Mouse (Mus musculus) MEL (cell line): ENCODE measurements around the gene Lmnb2.

Experiments
- CTCF ChIP-seq, 3 experiments: IDR thresholded peaks in 2 of 3; conservative IDR thresholded peaks in 1 of 3; 2 replicates each; pipeline ENCODE4 v1.5.1; 2011 to 2012; ENCODE audit warnings: low read length in 3 of 3, low read depth in 2 of 3, mild to moderate bottlenecking in 2 of 3, improper control_type of control experiment in 1 of 3, inconsistent platforms in 1 of 3, mixed read lengths in 1 of 3, moderate library complexity in 1 of 3; ENCODE audit not compliant: control insufficient read depth in 1 of 3, insufficient read depth in 1 of 3, poor library complexity in 1 of 3, severe bottlenecking in 1 of 3
- HCFC1 ChIP-seq: IDR thresholded peaks from 2 replicates; pipeline ENCODE4 v1.6.1; 2012; ENCODE audit warnings: low read depth, mild to moderate bottlenecking, inconsistent platforms, low read length, improper control_type of control experiment, moderate library complexity
- KAT2A ChIP-seq: conservative IDR thresholded peaks from 2 replicates; pipeline ENCODE4 v1.6.1; 2012; ENCODE audit warnings: low read depth, low read length, improper control_type of control experiment, inconsistent platforms
- MAX ChIP-seq: IDR thresholded peaks from 2 replicates; pipeline ENCODE4 v1.6.1; 2011; ENCODE audit warnings: low read length, improper control_type of control experiment
- POLR2A ChIP-seq, 2 experiments: IDR thresholded peaks; 2 replicates each; pipeline ENCODE4 v1.6.1; 2011 to 2012; ENCODE audit warnings: low read length in 2 of 2, mild to moderate bottlenecking in 2 of 2, control low read depth in 1 of 2, improper control_type of control experiment in 1 of 2, low read depth in 1 of 2, moderate library complexity in 1 of 2; ENCODE audit not compliant: control insufficient read depth in 1 of 2, insufficient read depth in 1 of 2, poor library complexity in 1 of 2
- POLR2AphosphoS2 ChIP-seq: IDR thresholded peaks from 2 replicates; pipeline ENCODE4 v1.6.1; 2011; ENCODE audit warnings: low read length, improper control_type of control experiment
- SIN3A ChIP-seq: IDR thresholded peaks from 2 replicates; pipeline ENCODE4 v1.6.1; 2012; ENCODE audit warnings: low read length, improper control_type of control experiment, inconsistent platforms
- USF1 ChIP-seq: IDR thresholded peaks from 2 replicates; pipeline ENCODE4 v1.6.1; 2014; ENCODE audit warnings: low read depth, mild to moderate bottlenecking, inconsistent platforms, low read length, improper control_type of control experiment, moderate library complexity

DNA sequence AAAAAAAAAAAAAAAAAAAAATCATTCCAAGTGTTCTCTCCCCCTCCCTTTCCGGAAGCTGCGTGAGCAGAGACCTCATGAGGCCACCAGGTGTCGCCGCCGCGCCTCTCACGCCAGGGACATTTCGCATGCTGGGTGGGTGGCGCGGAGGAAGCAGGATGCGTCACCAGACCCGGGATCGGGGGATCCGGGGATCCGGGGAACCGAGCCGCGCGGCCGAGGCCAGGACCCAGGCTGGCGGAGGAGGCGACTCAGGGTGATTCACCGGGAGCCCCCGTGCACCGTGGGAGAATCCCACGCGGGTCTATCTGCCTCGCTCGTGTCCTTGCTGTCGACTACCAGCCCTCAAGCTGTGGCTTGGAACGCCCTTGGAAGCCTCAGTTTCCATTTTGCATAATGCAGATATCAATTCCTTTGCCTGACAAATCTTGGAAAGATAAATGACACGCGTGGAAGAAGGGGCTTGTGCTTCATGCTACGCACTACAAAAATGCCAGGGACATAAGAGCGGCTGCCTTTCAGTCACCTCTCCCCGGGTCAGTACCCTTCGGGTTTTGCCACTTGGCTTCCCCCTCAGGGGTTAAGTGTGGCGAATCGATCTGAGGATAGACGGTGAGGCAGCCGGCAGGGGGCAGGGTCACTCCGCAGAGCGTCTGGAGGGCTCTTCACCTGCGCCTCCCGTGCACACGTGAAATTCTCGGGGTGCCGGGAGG lies 10.7 kb upstream of the Lmnb2 start:
- TF ChIP-seq USF1 (no peak), POLR2A (IDR thresholded peaks at IDR 0.05; ENCODE audit: control insufficient read depth in 1 of 2, insufficient read depth in 1 of 2, low read depth in 1 of 2, low read length in 2 of 2, poor library complexity in 1 of 2) (0 out of 4 replicates have a peak, but pooled peaks of 1 of the 2 experiments have one; percentile 30), KAT2A (no peak), SIN3A (peak; percentile 75), CTCF (IDR thresholded peaks at IDR 0.05 in 2 of 3, conservative IDR thresholded peaks at IDR 0.05 in 1 of 3; ENCODE audit: control insufficient read depth in 1 of 3, insufficient read depth in 1 of 3, low read depth in 2 of 3, low read length in 3 of 3, poor library complexity in 1 of 3, severe bottlenecking in 1 of 3) (peak in 2 of 3 experiments; percentile 87 to 98; a peak in 5 of 6 replicates), HCFC1 (peak; percentile 60; the same call in 1 of the 2 replicates), POLR2AphosphoS2 (no peak), MAX (no peak)
